Mouse (Mus musculus): ENCODE measurements around the gene Gm49342. TPM values are rescaled to one million over a fixed set of nuclear protein-coding genes. Genes with fewer than 3 reads are reported as not detected.

The Gm49342 gene
- polyA plus RNA-seq, 1 experiment: 22.3 TPM

DNA sequence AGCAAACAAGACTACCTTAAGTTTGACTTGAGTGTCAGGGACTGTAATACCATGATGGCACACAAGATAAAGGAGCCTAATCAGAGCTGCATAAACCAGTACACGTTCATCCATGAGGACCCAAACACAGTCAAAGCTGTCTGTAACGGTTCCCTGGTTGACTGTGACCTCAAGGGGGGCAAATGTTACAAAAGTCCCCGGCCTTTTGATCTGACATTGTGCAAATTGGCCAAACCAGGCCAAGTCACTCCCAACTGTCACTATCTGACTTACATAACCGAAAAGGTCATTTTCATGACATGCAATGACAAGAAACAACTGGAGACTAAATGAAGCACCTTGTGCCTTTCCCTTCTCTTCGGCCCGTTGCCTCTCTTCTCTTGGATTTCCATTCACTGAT, 65.3 kb downstream of the Gm49342 start:
- Histone ChIP-seq H3K4me3 (ENCODE audit: insufficient read depth, low read length) (no peak overlapping the region), H3K4me1 (ENCODE audit: control insufficient read depth, insufficient read depth, low read length) (peaks cover 4% of the 10 kb centered on the region), H3K27ac (ENCODE audit: insufficient read depth, low read length) (peak overlapping the region; percentile 91)
- no peak for TF ChIP-seq CTCF (IDR thresholded peaks at IDR 0.05; ENCODE audit: borderline replicate concordance, insufficient read depth, low read length)
- no peak for TF ChIP-seq POLR2A (IDR thresholded peaks at IDR 0.05; ENCODE audit: low read depth, low read length)

Other genes starting within 250 kb of the Gm49342 start
- not detected in 2 replicates for gene Olfr748, start 237.1 kb upstream of the Gm49342 start, polyA plus RNA-seq (2011; ENCODE audit: insufficient read length, low read depth, missing spikeins)
- gene Olfr749, start 199.4 kb upstream of the Gm49342 start, polyA plus RNA-seq (2011; ENCODE audit: insufficient read length, low read depth, missing spikeins): not detected in 2 replicates
- gene Ttc5, start 159.0 kb upstream of the Gm49342 start, polyA plus RNA-seq (2011; ENCODE audit: insufficient read length, low read depth, missing spikeins): 30.4 and 30.5 TPM in 2 replicates
- not detected in 2 replicates for gene Ccnb1ip1, start 136.8 kb upstream of the Gm49342 start, polyA plus RNA-seq (2011; ENCODE audit: insufficient read length, low read depth, missing spikeins)
- gene Parp2, start 136.7 kb upstream of the Gm49342 start, polyA plus RNA-seq (2011; ENCODE audit: insufficient read length, low read depth, missing spikeins): 31.2 and 43.4 TPM in 2 replicates
- gene Tep1, start 74.0 kb upstream of the Gm49342 start, polyA plus RNA-seq (2011; ENCODE audit: insufficient read length, low read depth, missing spikeins): 26.1 and 30.5 TPM in 2 replicates
- gene Klhl33, start 47.0 kb upstream of the Gm49342 start, polyA plus RNA-seq (2011; ENCODE audit: insufficient read length, low read depth, missing spikeins): 0.47 and 0.65 TPM in 2 replicates
- gene Osgep, start 19.6 kb upstream of the Gm49342 start, polyA plus RNA-seq (2011; ENCODE audit: insufficient read length, low read depth, missing spikeins): 30.5 and 38.8 TPM in 2 replicates
- 62.4 and 68.1 TPM in 2 replicates for gene Apex1, start 19.5 kb upstream of the Gm49342 start, polyA plus RNA-seq (2011; ENCODE audit: insufficient read length, low read depth, missing spikeins)
- 66.4 and 69.5 TPM in 2 replicates for gene Pip4p1, start 13.7 kb upstream of the Gm49342 start, polyA plus RNA-seq (2011; ENCODE audit: insufficient read length, low read depth, missing spikeins)
- gene Pnp, start 13.4 kb upstream of the Gm49342 start, polyA plus RNA-seq (2011; ENCODE audit: insufficient read length, low read depth, missing spikeins): 64.5 and 79.4 TPM in 2 replicates
- gene Pnp2, start 11.5 kb downstream of the Gm49342 start, polyA plus RNA-seq (2011; ENCODE audit: insufficient read length, low read depth, missing spikeins): 0.49 and 0.70 TPM in 2 replicates
- gene Rnase10, start 63.2 kb downstream of the Gm49342 start, polyA plus RNA-seq (2011; ENCODE audit: insufficient read length, low read depth, missing spikeins): 0.68 and 0.87 TPM in 2 replicates
- not detected in 2 replicates for gene Rnase9, start 97.4 kb downstream of the Gm49342 start, polyA plus RNA-seq (2011; ENCODE audit: insufficient read length, low read depth, missing spikeins)
- not detected in 2 replicates for gene Rnase11, start 105.6 kb downstream of the Gm49342 start, polyA plus RNA-seq (2011; ENCODE audit: insufficient read length, low read depth, missing spikeins)
- gene Rnase12, start 113.1 kb downstream of the Gm49342 start, polyA plus RNA-seq (2011; ENCODE audit: insufficient read length, low read depth, missing spikeins): not detected in 2 replicates
- not detected in 2 replicates for gene Olfr750, start 129.9 kb downstream of the Gm49342 start, polyA plus RNA-seq (2011; ENCODE audit: insufficient read length, low read depth, missing spikeins)
- 116 and 134 TPM in 2 replicates for gene Rnase4, start 146.6 kb downstream of the Gm49342 start, polyA plus RNA-seq (2011; ENCODE audit: insufficient read length, low read depth, missing spikeins)
- gene Ang, start 146.6 kb downstream of the Gm49342 start, polyA plus RNA-seq (2011; ENCODE audit: insufficient read length, low read depth, missing spikeins): 11.4 TPM in 2 replicates
- not detected in 2 replicates for gene Eddm3b, start 169.9 kb downstream of the Gm49342 start, polyA plus RNA-seq (2011; ENCODE audit: insufficient read length, low read depth, missing spikeins)
- not detected in 2 replicates for gene Rnase6, start 179.4 kb downstream of the Gm49342 start, polyA plus RNA-seq (2011; ENCODE audit: insufficient read length, low read depth, missing spikeins)
- gene Rnase1, start 202.3 kb downstream of the Gm49342 start, polyA plus RNA-seq (2011; ENCODE audit: insufficient read length, low read depth, missing spikeins): not detected in 2 replicates
- gene Rnase2b, start 217.7 kb downstream of the Gm49342 start, polyA plus RNA-seq (2011; ENCODE audit: insufficient read length, low read depth, missing spikeins): not detected in 2 replicates

Data from embryonic fibroblast, embryonic 13.5 days (primary cell).